In genomic region chr12:77177811-77178578, GRCm38 (mm10) we compare ENCODE assay signal across 8 mouse cellular contexts. TPM values are rescaled to one million over a fixed set of nuclear protein-coding genes. Genes with fewer than 3 reads are reported as not detected.
DNase-seq lines count a peak whose midpoint lies in the region; ATAC-seq and TF ChIP-seq lines count a peak whose summit lies in the region.

No protein-coding gene starts in this region.

- no peak for ATAC-seq in midbrain, embryonic 11.5 days (ENCODE audit: low FRiP score)
- ATAC-seq in midbrain, postnatal 0 days (ENCODE audit: low FRiP score) = no peak
- ATAC-seq in embryonic facial prominence, embryonic 14.5 days (ENCODE audit: low read depth) = peak; percentile 58
- ATAC-seq in limb, embryonic 14.5 days (ENCODE audit: low FRiP score, low read depth) = no peak
- ATAC-seq in stomach, embryonic 16.5 days (ENCODE audit: insufficient read depth, low FRiP score) = peak; percentile 67

- H3K9me3 ChIP-seq in midbrain, embryonic 11.5 days (ENCODE audit: control insufficient read depth, low read length) = no peaks in the 10 kb centered on the region
- no peaks in the 10 kb centered on the region for H3K9me3 ChIP-seq in midbrain, postnatal 0 days (ENCODE audit: low read length)
- H3K9me3 ChIP-seq in embryonic facial prominence, embryonic 14.5 days (ENCODE audit: control insufficient read depth, low read length) = no peaks in the 10 kb centered on the region
- no peaks in the 10 kb centered on the region for H3K9me3 ChIP-seq in limb, embryonic 14.5 days (ENCODE audit: control insufficient read depth, low read length)
- no peaks in the 10 kb centered on the region for H3K9me3 ChIP-seq in stomach, embryonic 16.5 days (replicated peaks; ENCODE audit: control insufficient read depth, low read length)

- 0 out of 2 replicates have a peak overlapping the region, but pooled peaks have one; percentile 9 for H3K9ac ChIP-seq in midbrain, embryonic 11.5 days (ENCODE audit: low read length)
- H3K9ac ChIP-seq in midbrain, postnatal 0 days (replicated peaks; ENCODE audit: low read length, poor library complexity, severe bottlenecking) = no peak overlapping the region
- no peak overlapping the region for H3K9ac ChIP-seq in embryonic facial prominence, embryonic 14.5 days (ENCODE audit: low read depth, low read length)
- H3K9ac ChIP-seq in limb, embryonic 14.5 days (ENCODE audit: low read depth, low read length, severe bottlenecking) = no peak overlapping the region
- 0 out of 2 replicates have a peak overlapping the region, but pooled peaks have one; percentile 4 for H3K9ac ChIP-seq in stomach, embryonic 16.5 days (ENCODE audit: low read length)

- peak; percentile 84 for DNase-seq in midbrain, embryonic 11.5 days (ENCODE audit: low spot score, missing footprints)
- no peak for DNase-seq in midbrain, postnatal 0 days (ENCODE audit: low spot score)
- DNase-seq in embryonic facial prominence, embryonic 14.5 days (ENCODE audit: low spot score) = peak; percentile 51
- DNase-seq in limb, embryonic 14.5 days (ENCODE audit: low spot score) = no peak
- no peak for DNase-seq in layer of hippocampus, adult 8-10 months (ENCODE audit: low spot score in 2 of 2)
- no peak for DNase-seq in urinary bladder, postnatal 4 days (ENCODE audit: low spot score in 2 of 2)
- DNase-seq in spleen, adult 18-20 months = no peak

- 46% methylated on average over 15 of the region's 15 CpGs for WGBS in midbrain, embryonic 11.5 days
- WGBS in midbrain, postnatal 0 days = 48% methylated on average over 15 of the region's 15 CpGs
- WGBS in embryonic facial prominence, embryonic 14.5 days = 19% methylated on average over 15 of the region's 15 CpGs
- WGBS in limb, embryonic 14.5 days = 21% methylated on average over 15 of the region's 15 CpGs
- WGBS in stomach, embryonic 16.5 days = 17% methylated on average over 15 of the region's 15 CpGs

- H3K4me1 ChIP-seq in midbrain, embryonic 11.5 days (ENCODE audit: control insufficient read depth, insufficient read depth, low read length) = peaks cover 4% of the 10 kb centered on the region
- no peaks in the 10 kb centered on the region for H3K4me1 ChIP-seq in midbrain, postnatal 0 days (ENCODE audit: insufficient read depth, low read length)
- peaks cover 16% of the 10 kb centered on the region for H3K4me1 ChIP-seq in embryonic facial prominence, embryonic 14.5 days (ENCODE audit: control insufficient read depth, insufficient read depth, low read length)
- peaks cover 8% of the 10 kb centered on the region; the same call in 1 of the 2 replicates for H3K4me1 ChIP-seq in limb, embryonic 14.5 days (ENCODE audit: control insufficient read depth, insufficient read depth, low read length)
- peaks cover 19% of the 10 kb centered on the region for H3K4me1 ChIP-seq in stomach, embryonic 16.5 days (ENCODE audit: control insufficient read depth, insufficient read depth, low read length)

- no peaks in the 10 kb centered on the region for H3K36me3 ChIP-seq in midbrain, embryonic 11.5 days (ENCODE audit: control insufficient read depth, insufficient read depth, low read length)
- H3K36me3 ChIP-seq in midbrain, postnatal 0 days (ENCODE audit: insufficient read depth, low read length) = no peaks in the 10 kb centered on the region
- H3K36me3 ChIP-seq in embryonic facial prominence, embryonic 14.5 days (ENCODE audit: control insufficient read depth, insufficient read depth, low read length) = no peaks in the 10 kb centered on the region
- no peaks in the 10 kb centered on the region for H3K36me3 ChIP-seq in limb, embryonic 14.5 days (ENCODE audit: control insufficient read depth, insufficient read depth, low read length)
- no peaks in the 10 kb centered on the region for H3K36me3 ChIP-seq in stomach, embryonic 16.5 days (ENCODE audit: control insufficient read depth, insufficient read depth, low read length)

- no peak overlapping the region for H3K4me2 ChIP-seq in midbrain, embryonic 11.5 days
- no peak overlapping the region for H3K4me2 ChIP-seq in midbrain, postnatal 0 days (ENCODE audit: low read depth, low read length, poor library complexity, severe bottlenecking)
- no peak overlapping the region for H3K4me2 ChIP-seq in embryonic facial prominence, embryonic 14.5 days (ENCODE audit: low read depth, low read length)
- peak overlapping the region; percentile 7; the same call in 1 of the 2 replicates for H3K4me2 ChIP-seq in limb, embryonic 14.5 days (replicated peaks; ENCODE audit: low read depth, low read length, severe bottlenecking)
- 0 out of 2 replicates have a peak overlapping the region, but pooled peaks have one; percentile 14 for H3K4me2 ChIP-seq in stomach, embryonic 16.5 days (ENCODE audit: low read depth, low read length)

- no peak for TF ChIP-seq CTCF in midbrain, postnatal 0 days (IDR thresholded peaks at IDR 0.05)

- no peak for TF ChIP-seq POLR2A in limb, embryonic 14.5 days (IDR thresholded peaks at IDR 0.05; ENCODE audit: borderline replicate concordance, extremely low read depth, insufficient read depth, insufficient read length)

- H3K4me3 ChIP-seq in midbrain, embryonic 11.5 days (ENCODE audit: low read depth, low read length) = no peak overlapping the region
- H3K4me3 ChIP-seq in midbrain, postnatal 0 days (ENCODE audit: low read depth, low read length) = no peak overlapping the region
- H3K4me3 ChIP-seq in embryonic facial prominence, embryonic 14.5 days (ENCODE audit: low read depth, low read length) = no peak overlapping the region
- no peak overlapping the region for H3K4me3 ChIP-seq in limb, embryonic 14.5 days (replicated peaks; ENCODE audit: low read length)
- no peak overlapping the region for H3K4me3 ChIP-seq in stomach, embryonic 16.5 days (replicated peaks; ENCODE audit: low read length)

- H3K27ac ChIP-seq in midbrain, embryonic 11.5 days (ENCODE audit: low read depth, low read length) = no peak overlapping the region
- no peak overlapping the region for H3K27ac ChIP-seq in midbrain, postnatal 0 days (ENCODE audit: low read depth, low read length)
- no peak overlapping the region for H3K27ac ChIP-seq in embryonic facial prominence, embryonic 14.5 days (replicated peaks; ENCODE audit: low read depth, low read length)
- H3K27ac ChIP-seq in limb, embryonic 14.5 days (replicated peaks; ENCODE audit: low read depth, low read length) = no peak overlapping the region
- peak overlapping the region; percentile 28 for H3K27ac ChIP-seq in stomach, embryonic 16.5 days (ENCODE audit: low read length)

- no peaks in the 10 kb centered on the region for H3K27me3 ChIP-seq in midbrain, embryonic 11.5 days (ENCODE audit: control insufficient read depth, insufficient read depth, low read length)
- H3K27me3 ChIP-seq in midbrain, postnatal 0 days (ENCODE audit: insufficient read depth, low read length) = no peaks in the 10 kb centered on the region
- no peaks in the 10 kb centered on the region for H3K27me3 ChIP-seq in embryonic facial prominence, embryonic 14.5 days (replicated peaks; ENCODE audit: control insufficient read depth, insufficient read depth, low read length)
- H3K27me3 ChIP-seq in limb, embryonic 14.5 days (ENCODE audit: control insufficient read depth, insufficient read depth, low read length) = no peaks in the 10 kb centered on the region
- H3K27me3 ChIP-seq in stomach, embryonic 16.5 days (ENCODE audit: control insufficient read depth, insufficient read depth, low read length) = no peaks in the 10 kb centered on the region

RNA-seq across cellular contexts. Expression of gene Fut8, which starts 59.9 kb away (rescaled TPM):
- polyA plus RNA-seq in midbrain, embryonic 11.5 days (2014; fragmentation: Nextera tagmentation; extraction: Ambion mirVana) = 34.7 and 35.7 TPM in 2 replicates
- total RNA-seq in midbrain, postnatal 0 days (2014; rRNA removed) = 62.3 and 74.1 TPM in 2 replicates
- 73.4 and 74.1 TPM in 2 replicates for polyA plus RNA-seq in midbrain, postnatal 0 days (2015; fragmentation: Nextera tagmentation; extraction: Ambion mirVana)
- polyA plus RNA-seq in embryonic facial prominence, embryonic 14.5 days (2014; fragmentation: Nextera tagmentation; extraction: Ambion mirVana) = 28.8 and 31.4 TPM in 2 replicates
- polyA plus RNA-seq in limb, embryonic 14.5 days (2012; rRNA removed) = 12.4 and 14.0 TPM in 2 replicates
- polyA plus RNA-seq in limb, embryonic 14.5 days (2014; fragmentation: Nextera tagmentation; extraction: Ambion mirVana) = 27.6 and 27.8 TPM in 2 replicates
- polyA plus RNA-seq in stomach, embryonic 16.5 days (2015; fragmentation: Nextera tagmentation; extraction: Ambion mirVana) = 26.6 and 27.8 TPM in 2 replicates
- 10 to 100 TPM; 63.6 to 85.5 (median 73.3) TPM for total RNA-seq in layer of hippocampus, adult 8-10 months (2022)

Comparison
In these comparisons a context has a peak if more than half of its experiments do, and no peak if none do; other contexts are left out.
1. DNase-seq: peak in midbrain, embryonic 11.5 days (single experiment) and embryonic facial prominence, embryonic 14.5 days (single experiment); none in midbrain, postnatal 0 days (single experiment), limb, embryonic 14.5 days (single experiment), layer of hippocampus, adult 8-10 months (0 of 2), urinary bladder, postnatal 4 days (0 of 2) and spleen, adult 18-20 months (0 of 2).
2. H3K9ac ChIP-seq: peak in midbrain, embryonic 11.5 days (single experiment) and stomach, embryonic 16.5 days (single experiment); none in midbrain, postnatal 0 days (single experiment), embryonic facial prominence, embryonic 14.5 days (single experiment) and limb, embryonic 14.5 days (single experiment).
3. ATAC-seq: peak in embryonic facial prominence, embryonic 14.5 days (single experiment) and stomach, embryonic 16.5 days (single experiment); none in midbrain, embryonic 11.5 days (single experiment), midbrain, postnatal 0 days (single experiment) and limb, embryonic 14.5 days (single experiment).
4. H3K4me2 ChIP-seq: peak in limb, embryonic 14.5 days (single experiment) and stomach, embryonic 16.5 days (single experiment); none in midbrain, embryonic 11.5 days (single experiment), midbrain, postnatal 0 days (single experiment) and embryonic facial prominence, embryonic 14.5 days (single experiment).